Mouse (Mus musculus) sigmoid colon, adult 10 weeks (tissue): ENCODE results near the gene Nedd4. TPM values are rescaled to one million over a fixed set of nuclear protein-coding genes. Genes with fewer than 3 reads are reported as not detected.

Experiments
- polyA plus RNA-seq: library from polyadenylated mRNA; stranded (reverse); fragments of 350-450 nt; fragmentation: Illumina TruSeq; extraction: RNeasy Lipid Tissue Mini Kit (QIAGEN cat#74804); gene quantifications from one replicate; pipeline ENCODE4 v1.2.3, GENCODE M21; 2014; ENCODE audit warnings: low read depth, low replicate concordance

Gene Nedd4
- polyA plus RNA-seq = 373 TPM

GRCm38 (mm10) chr9:72661895-72662661, at the start of gene Nedd4:
TSS of gene Nedd4 (plus strand) at chr9:72662346.

Other genes starting within 250 kb of the Nedd4 start
- gene Mns1, start 224.3 kb upstream of the Nedd4 start, polyA plus RNA-seq = 0.98 TPM
- 47.8 TPM for gene Tex9, start 170.1 kb upstream of the Nedd4 start, polyA plus RNA-seq
- gene Rfx7, start 130.1 kb upstream of the Nedd4 start, polyA plus RNA-seq = 61.9 TPM
- 0.22 TPM for gene Prtg, start 144.5 kb downstream of the Nedd4 start, polyA plus RNA-seq